Mouse (Mus musculus) frontal cortex, postnatal 14 days (tissue): Measurements from ENCODE around the gene Iqcf6.

Source experiments
- DNase-seq, 2 experiments: peaks; one replicate each; pipeline ENCODE4 v3.0.0; 2022; ENCODE audit warnings: low spot score in 2 of 2

The Iqcf6 gene

GRCm38 (mm10) chr9:106656820-106657219 lies 30.4 kb downstream of the Iqcf6 start:
- DNase-seq = no peak

- no peak for DNase-seq
Observed at GRCm38 (mm10) chr9:106657592-106657991, 31.2 kb downstream of the Iqcf6 start.

- DNase-seq = no peak
Observed at GRCm38 (mm10) chr9:106659441-106659840, 33.1 kb downstream of the Iqcf6 start.

- DNase-seq = no peak
Observed at GRCm38 (mm10) chr9:106659935-106660334, 33.6 kb downstream of the Iqcf6 start.

GRCm38 (mm10) chr9:106663200-106663599 lies 36.8 kb downstream of the Iqcf6 start:
- no peak for DNase-seq

GRCm38 (mm10) chr9:106664433-106664832 lies 38.1 kb downstream of the Iqcf6 start:
- peak; percentile 55 to 73 for DNase-seq

GRCm38 (mm10) chr9:106664856-106665255 lies 38.5 kb downstream of the Iqcf6 start:
- no peak for DNase-seq

- no peak for DNase-seq
Observed at GRCm38 (mm10) chr9:106673860-106674259, 47.5 kb downstream of the Iqcf6 start.

- peak; percentile 75 to 84 for DNase-seq
Observed at GRCm38 (mm10) chr9:106675480-106675879, 49.1 kb downstream of the Iqcf6 start.

- DNase-seq = no peak
Observed at GRCm38 (mm10) chr9:106675965-106676364, 49.6 kb downstream of the Iqcf6 start.

- DNase-seq = no peak
Observed at GRCm38 (mm10) chr9:106676571-106676970, 50.2 kb downstream of the Iqcf6 start.
